Mouse (Mus musculus): ENCODE measurements around the gene Agbl4. TPM values are rescaled to one million over a fixed set of nuclear protein-coding genes. Genes with fewer than 3 reads are reported as not detected.
A peak's percentile ranks its signal among the peaks of the same experiment; 100 is the strongest.

Agbl4 gene
- polyA plus RNA-seq, 1 experiment from 2014 or later, result 3.5 TPM

DNA sequence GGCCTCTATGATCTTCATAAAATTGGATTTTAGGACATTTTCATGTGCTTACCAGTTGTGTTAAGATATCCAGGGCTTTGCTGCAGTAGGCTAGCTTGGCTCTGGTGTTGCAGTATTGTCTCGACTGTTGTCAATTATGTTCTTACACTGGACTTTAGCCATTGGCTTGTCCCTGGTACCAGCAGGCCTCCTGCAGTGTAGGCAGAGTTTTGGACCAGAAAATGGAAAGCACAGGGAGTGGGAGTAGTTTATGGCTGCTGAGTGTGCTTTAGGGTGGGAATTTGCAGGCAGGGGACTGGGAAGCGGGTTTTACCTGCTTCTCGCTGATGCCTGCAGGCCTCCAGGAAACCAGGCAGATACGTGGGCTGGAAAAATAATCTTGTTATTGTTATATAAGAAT lies 132.3 kb downstream of the Agbl4 start:
- Histone ChIP-seq H3K27me3 (ENCODE audit: control insufficient read depth, insufficient read depth, low read length) (no peaks in the 10 kb centered on the region), H3K4me3 (replicated peaks; ENCODE audit: low read length) (no peak overlapping the region), H3K9ac (no peak overlapping the region), H3K4me2 (replicated peaks) (no peak overlapping the region), H3K36me3 (replicated peaks; ENCODE audit: control insufficient read depth, insufficient read depth) (no peaks in the 10 kb centered on the region), H3K9me3 (ENCODE audit: control insufficient read depth, low read length) (no peaks in the 10 kb centered on the region), H3K4me1 (replicated peaks; ENCODE audit: control insufficient read depth, insufficient read depth, low read length) (no peaks in the 10 kb centered on the region), H3K27ac (no peak overlapping the region)
- 85% methylated on average over 4 of the region's 4 CpGs for WGBS
- DNase-seq (ENCODE audit: low spot score), result no peak
- ATAC-seq (ENCODE audit: low FRiP score), result no peak

DNA sequence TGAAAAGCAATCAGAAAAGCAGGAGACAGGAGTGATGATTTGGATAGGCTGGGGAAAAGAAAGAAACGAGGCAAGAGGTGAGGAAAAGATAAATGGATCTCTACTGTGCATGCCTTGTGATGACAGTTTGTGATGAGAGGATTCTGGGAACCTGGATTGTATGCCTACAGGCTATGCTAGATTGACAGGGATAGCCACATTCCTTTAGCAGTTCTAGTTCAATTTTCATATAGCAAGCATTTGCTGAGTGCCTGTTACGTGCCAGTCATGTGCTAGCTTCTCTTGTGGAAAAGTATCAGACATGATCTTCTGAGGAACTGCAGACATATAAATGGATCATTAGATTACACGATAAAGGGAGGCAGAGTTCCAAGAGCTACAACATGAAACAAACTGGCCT lies 151.8 kb downstream of the Agbl4 start:
- H3K9ac ChIP-seq, result no peak overlapping the region
- no peaks in the 10 kb centered on the region for H3K27me3 ChIP-seq (ENCODE audit: control insufficient read depth, insufficient read depth, low read length)
- no peak overlapping the region for H3K4me2 ChIP-seq (replicated peaks)
- no peaks in the 10 kb centered on the region for H3K4me1 ChIP-seq (replicated peaks; ENCODE audit: control insufficient read depth, insufficient read depth, low read length)
- no peaks in the 10 kb centered on the region for H3K36me3 ChIP-seq (replicated peaks; ENCODE audit: control insufficient read depth, insufficient read depth)
- 72% methylated on average over 3 of the region's 3 CpGs for WGBS
- DNase-seq (ENCODE audit: low spot score) (no peak), ATAC-seq (ENCODE audit: low FRiP score) (no peak)
- no peak overlapping the region for H3K27ac ChIP-seq
- H3K4me3 ChIP-seq (replicated peaks; ENCODE audit: low read length), result no peak overlapping the region
- no peaks in the 10 kb centered on the region for H3K9me3 ChIP-seq (ENCODE audit: control insufficient read depth, low read length)

DNA sequence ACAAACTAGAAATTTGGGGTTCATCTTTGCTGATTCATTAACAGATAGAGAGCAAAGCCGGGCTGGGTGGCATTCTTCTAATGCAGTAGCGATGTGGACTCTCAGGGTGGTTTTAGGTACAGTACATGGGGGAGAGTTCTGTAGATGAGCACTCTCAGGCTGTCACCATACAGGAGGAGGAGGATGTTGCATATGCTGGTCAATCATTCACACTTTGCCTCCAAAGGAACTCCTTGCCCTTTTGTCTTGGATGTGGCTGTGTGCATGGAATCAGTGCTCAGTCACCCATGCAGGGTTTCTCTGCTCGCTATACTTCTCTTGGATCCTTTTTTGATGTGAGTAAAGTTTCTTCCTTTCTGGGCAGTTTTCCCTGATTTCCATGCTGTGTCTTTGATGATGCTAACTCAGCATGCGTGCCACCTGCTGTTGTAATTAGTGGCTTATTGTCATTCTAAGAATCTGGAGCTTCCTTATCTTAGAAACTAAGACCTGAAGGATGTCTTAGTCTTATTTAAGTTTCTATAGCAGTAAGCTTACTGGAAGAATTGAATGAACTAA lies 200.3 kb downstream of the Agbl4 start:
- H3K27ac ChIP-seq, result no peak overlapping the region
- H3K4me2 ChIP-seq (replicated peaks), result no peak overlapping the region
- H3K4me3 ChIP-seq (replicated peaks; ENCODE audit: low read length), result no peak overlapping the region
- ATAC-seq (ENCODE audit: low FRiP score), result no peak
- no peak overlapping the region for H3K9ac ChIP-seq
- 36% methylated on average over 4 of the region's 4 CpGs for WGBS
- DNase-seq (ENCODE audit: low spot score), result no peak
- no peaks in the 10 kb centered on the region for H3K36me3 ChIP-seq (replicated peaks; ENCODE audit: control insufficient read depth, insufficient read depth)
- H3K4me1 ChIP-seq (replicated peaks; ENCODE audit: control insufficient read depth, insufficient read depth, low read length), result no peaks in the 10 kb centered on the region
- no peaks in the 10 kb centered on the region for H3K27me3 ChIP-seq (ENCODE audit: control insufficient read depth, insufficient read depth, low read length)
- no peaks in the 10 kb centered on the region for H3K9me3 ChIP-seq (ENCODE audit: control insufficient read depth, low read length)

DNA sequence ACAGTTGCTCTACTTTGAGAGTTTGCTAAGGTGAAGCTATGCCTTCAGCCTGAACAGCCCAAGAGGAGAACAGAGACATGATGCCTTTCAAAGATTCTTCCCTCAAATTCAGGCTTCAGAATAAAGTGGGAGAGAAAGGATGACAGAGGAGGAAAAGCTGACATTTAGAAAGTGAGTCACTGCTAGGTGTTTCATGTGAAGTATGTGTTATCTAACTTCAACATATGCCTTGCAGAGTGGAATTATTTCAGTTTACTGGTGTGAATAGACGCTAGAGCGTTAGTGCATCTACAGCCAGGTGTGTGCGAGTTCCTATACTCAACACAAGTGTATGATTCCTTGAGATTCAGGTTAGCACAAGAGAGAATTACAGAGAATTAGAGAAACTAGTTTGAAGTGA lies 244.0 kb downstream of the Agbl4 start:
- Histone ChIP-seq H3K9me3 (ENCODE audit: control insufficient read depth, low read length) (no peaks in the 10 kb centered on the region), H3K4me3 (replicated peaks; ENCODE audit: low read length) (no peak overlapping the region), H3K27ac (no peak overlapping the region), H3K4me2 (replicated peaks) (no peak overlapping the region), H3K4me1 (replicated peaks; ENCODE audit: control insufficient read depth, insufficient read depth, low read length) (no peaks in the 10 kb centered on the region), H3K36me3 (replicated peaks; ENCODE audit: control insufficient read depth, insufficient read depth) (no peaks in the 10 kb centered on the region), H3K27me3 (ENCODE audit: control insufficient read depth, insufficient read depth, low read length) (no peaks in the 10 kb centered on the region), H3K9ac (no peak overlapping the region)
- ATAC-seq (ENCODE audit: low FRiP score) (no peak), DNase-seq (ENCODE audit: low spot score) (no peak)
- 96% methylated on average over 3 of the region's 3 CpGs for WGBS

DNA sequence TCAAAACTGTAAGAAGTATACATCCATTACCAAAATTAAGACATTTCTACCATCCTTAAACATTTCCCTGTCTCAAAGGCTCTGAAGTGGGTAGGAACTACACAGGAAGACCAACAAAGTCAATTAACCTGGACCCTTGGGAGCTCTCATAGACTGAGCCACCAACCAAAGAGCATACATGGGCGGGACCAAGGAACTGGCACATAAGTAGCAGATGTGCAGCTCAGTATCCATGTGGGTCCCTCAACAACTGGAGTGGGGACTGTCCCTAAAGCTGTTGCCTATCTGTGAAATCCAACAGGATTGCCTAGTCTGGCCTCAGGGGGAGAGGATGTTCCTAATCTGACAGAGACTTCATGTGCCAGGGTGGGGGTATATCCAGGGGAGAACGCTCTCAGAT lies 265.5 kb downstream of the Agbl4 start:
- 82% methylated on average over 2 of the region's 2 CpGs for WGBS
- Histone ChIP-seq H3K27me3 (ENCODE audit: control insufficient read depth, insufficient read depth, low read length) (no peaks in the 10 kb centered on the region), H3K36me3 (replicated peaks; ENCODE audit: control insufficient read depth, insufficient read depth) (no peaks in the 10 kb centered on the region), H3K27ac (no peak overlapping the region), H3K4me1 (replicated peaks; ENCODE audit: control insufficient read depth, insufficient read depth, low read length) (no peaks in the 10 kb centered on the region), H3K4me2 (replicated peaks) (no peak overlapping the region), H3K4me3 (replicated peaks; ENCODE audit: low read length) (no peak overlapping the region), H3K9me3 (ENCODE audit: control insufficient read depth, low read length) (no peaks in the 10 kb centered on the region), H3K9ac (no peak overlapping the region)
- DNase-seq (ENCODE audit: low spot score) (no peak), ATAC-seq (ENCODE audit: low FRiP score) (0 out of 2 replicates have a peak, but pooled peaks have one; percentile 37)

DNA sequence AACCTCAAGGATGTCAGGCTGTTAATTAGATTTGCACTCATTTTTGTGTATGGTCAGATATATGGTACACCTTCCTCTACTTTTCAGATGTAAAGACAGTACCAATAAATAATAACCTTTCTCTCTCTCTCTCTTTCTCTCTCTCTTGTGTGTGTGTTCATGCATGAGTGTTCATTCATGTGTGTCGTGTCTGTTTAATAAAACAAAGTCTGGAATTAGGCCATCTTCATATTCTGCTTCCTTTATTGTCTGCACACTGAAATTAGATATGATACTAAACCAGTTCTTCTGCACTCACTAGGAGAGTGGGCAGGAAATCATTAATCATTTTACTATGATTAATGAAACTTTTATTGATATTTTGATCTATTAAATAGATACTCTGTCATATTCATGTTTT lies 276.7 kb downstream of the Agbl4 start:
- H3K9ac ChIP-seq, result no peak overlapping the region
- H3K27ac ChIP-seq, result no peak overlapping the region
- H3K4me3 ChIP-seq (replicated peaks; ENCODE audit: low read length), result no peak overlapping the region
- H3K4me2 ChIP-seq (replicated peaks), result no peak overlapping the region
- no peak for ATAC-seq (ENCODE audit: low FRiP score)
- no peaks in the 10 kb centered on the region for H3K4me1 ChIP-seq (replicated peaks; ENCODE audit: control insufficient read depth, insufficient read depth, low read length)
- no peaks in the 10 kb centered on the region for H3K9me3 ChIP-seq (ENCODE audit: control insufficient read depth, low read length)
- 50% methylated on average over 1 of the region's 1 CpGs for WGBS
- no peaks in the 10 kb centered on the region for H3K27me3 ChIP-seq (ENCODE audit: control insufficient read depth, insufficient read depth, low read length)
- DNase-seq (ENCODE audit: low spot score), result no peak
- H3K36me3 ChIP-seq (replicated peaks; ENCODE audit: control insufficient read depth, insufficient read depth), result no peaks in the 10 kb centered on the region

DNA sequence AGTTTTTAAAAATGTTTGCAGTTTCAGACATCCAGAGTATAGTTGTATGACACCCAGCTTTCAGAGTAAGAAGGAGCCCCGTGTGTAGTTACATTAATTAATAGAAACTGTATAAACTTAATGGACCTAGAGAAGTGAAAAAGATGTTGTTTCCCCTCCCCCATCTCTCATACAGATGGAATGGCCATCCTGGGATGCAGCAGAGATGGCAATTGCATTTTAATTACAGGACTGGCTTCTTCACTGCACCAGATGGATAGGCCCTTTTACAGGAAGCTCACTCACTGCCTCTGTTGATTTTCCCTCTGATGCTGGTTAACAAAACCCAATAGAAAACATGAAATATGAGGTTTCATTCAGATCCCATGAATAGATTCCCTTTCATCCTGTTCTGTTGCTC lies 337.7 kb downstream of the Agbl4 start:
- DNase-seq (ENCODE audit: low spot score) (no peak), ATAC-seq (ENCODE audit: low FRiP score) (0 out of 2 replicates have a peak, but pooled peaks have one; percentile 46)
- Histone ChIP-seq H3K36me3 (replicated peaks; ENCODE audit: control insufficient read depth, insufficient read depth) (no peaks in the 10 kb centered on the region), H3K27ac (no peak overlapping the region), H3K9ac (no peak overlapping the region), H3K4me3 (replicated peaks; ENCODE audit: low read length) (no peak overlapping the region), H3K4me1 (replicated peaks; ENCODE audit: control insufficient read depth, insufficient read depth, low read length) (no peaks in the 10 kb centered on the region), H3K4me2 (replicated peaks) (no peak overlapping the region), H3K9me3 (ENCODE audit: control insufficient read depth, low read length) (no peaks in the 10 kb centered on the region), H3K27me3 (ENCODE audit: control insufficient read depth, insufficient read depth, low read length) (no peaks in the 10 kb centered on the region)
- WGBS, result 77% methylated on average over 1 of the region's 1 CpGs

DNA sequence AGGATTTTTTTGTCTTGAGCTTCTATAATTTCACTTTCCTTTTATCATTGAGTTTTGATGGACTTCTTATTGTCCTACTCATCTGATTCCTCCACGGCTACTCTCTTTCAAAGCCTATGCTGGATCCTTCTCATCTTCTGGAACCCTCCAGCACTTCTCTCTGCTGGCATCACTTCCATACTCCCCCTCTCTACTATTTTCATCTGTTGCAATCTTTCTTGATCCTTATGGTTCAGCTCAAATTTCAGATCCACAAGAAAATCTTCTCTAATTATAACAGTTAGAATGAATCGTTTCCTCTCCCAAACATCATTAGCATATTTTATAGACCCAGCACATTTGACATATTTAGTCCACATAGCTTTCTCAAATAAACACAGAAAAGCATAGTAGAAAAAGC lies 360.5 kb downstream of the Agbl4 start:
- Histone ChIP-seq H3K4me3 (replicated peaks; ENCODE audit: low read length) (no peak overlapping the region), H3K27me3 (ENCODE audit: control insufficient read depth, insufficient read depth, low read length) (no peaks in the 10 kb centered on the region), H3K4me2 (replicated peaks) (no peak overlapping the region), H3K4me1 (replicated peaks; ENCODE audit: control insufficient read depth, insufficient read depth, low read length) (no peaks in the 10 kb centered on the region), H3K9me3 (ENCODE audit: control insufficient read depth, low read length) (no peaks in the 10 kb centered on the region), H3K27ac (no peak overlapping the region), H3K36me3 (replicated peaks; ENCODE audit: control insufficient read depth, insufficient read depth) (no peaks in the 10 kb centered on the region), H3K9ac (no peak overlapping the region)
- DNase-seq (ENCODE audit: low spot score) (no peak), ATAC-seq (ENCODE audit: low FRiP score) (no peak)
- 82% methylated on average over 2 of the region's 2 CpGs for WGBS

DNA sequence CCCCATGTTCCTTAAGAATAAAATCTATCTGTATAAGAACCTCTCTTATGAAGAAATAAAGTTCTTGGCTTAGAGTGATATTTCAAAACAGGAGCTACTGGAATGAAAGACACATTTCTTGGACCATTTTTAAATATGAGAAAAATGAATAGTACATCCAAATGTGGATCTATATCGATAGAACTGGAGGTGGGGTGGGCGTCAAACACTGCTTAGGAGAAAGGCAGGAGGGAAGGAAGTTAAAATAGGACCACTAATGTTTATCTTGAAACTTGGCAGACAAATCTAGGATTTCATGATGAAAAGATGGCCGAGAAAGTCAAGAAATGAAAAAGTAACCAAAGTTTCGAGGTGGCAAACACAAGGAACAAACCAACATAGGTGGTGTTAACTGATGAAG lies 391.1 kb downstream of the Agbl4 start:
- Histone ChIP-seq H3K4me1 (replicated peaks; ENCODE audit: control insufficient read depth, insufficient read depth, low read length) (no peaks in the 10 kb centered on the region), H3K27ac (no peak overlapping the region), H3K27me3 (ENCODE audit: control insufficient read depth, insufficient read depth, low read length) (no peaks in the 10 kb centered on the region), H3K4me2 (replicated peaks) (no peak overlapping the region), H3K9ac (no peak overlapping the region), H3K9me3 (ENCODE audit: control insufficient read depth, low read length) (no peaks in the 10 kb centered on the region), H3K4me3 (replicated peaks; ENCODE audit: low read length) (no peak overlapping the region), H3K36me3 (replicated peaks; ENCODE audit: control insufficient read depth, insufficient read depth) (no peaks in the 10 kb centered on the region)
- 84% methylated on average over 4 of the region's 4 CpGs for WGBS
- ATAC-seq (ENCODE audit: low FRiP score) (no peak), DNase-seq (ENCODE audit: low spot score) (no peak)

DNA sequence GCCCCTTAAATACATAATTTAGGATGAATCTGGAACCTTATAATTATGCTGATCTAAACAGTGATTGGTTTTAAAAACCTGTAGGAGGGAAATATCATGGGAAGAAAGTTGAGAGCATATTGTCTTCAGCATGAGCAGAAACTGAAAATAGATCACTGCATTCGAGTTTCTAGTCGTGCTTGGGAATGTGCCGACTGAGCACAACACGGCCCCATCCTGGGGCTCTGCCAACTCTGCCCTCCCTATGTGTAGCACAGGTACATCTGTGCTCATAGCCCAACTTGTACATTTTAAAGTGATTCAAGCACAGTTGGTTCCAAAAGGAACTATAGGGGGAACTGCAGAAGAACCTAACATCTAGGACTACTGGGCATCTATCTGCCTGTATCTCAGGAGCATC lies 402.4 kb downstream of the Agbl4 start:
- Histone ChIP-seq H3K4me3 (replicated peaks; ENCODE audit: low read length) (no peak overlapping the region), H3K27ac (no peak overlapping the region), H3K9me3 (ENCODE audit: control insufficient read depth, low read length) (no peaks in the 10 kb centered on the region), H3K27me3 (ENCODE audit: control insufficient read depth, insufficient read depth, low read length) (no peaks in the 10 kb centered on the region), H3K36me3 (replicated peaks; ENCODE audit: control insufficient read depth, insufficient read depth) (no peaks in the 10 kb centered on the region), H3K4me1 (replicated peaks; ENCODE audit: control insufficient read depth, insufficient read depth, low read length) (no peaks in the 10 kb centered on the region), H3K4me2 (replicated peaks) (no peak overlapping the region), H3K9ac (no peak overlapping the region)
- ATAC-seq (ENCODE audit: low FRiP score), result no peak
- WGBS, result 93% methylated on average over 4 of the region's 4 CpGs
- no peak for DNase-seq (ENCODE audit: low spot score)

Measured in hindbrain, embryonic 14.5 days (tissue).